Mouse (Mus musculus) urinary bladder, postnatal 36 days (tissue): ENCODE data around the gene Ctnnbl1.
A peak's percentile ranks its signal among the peaks of the same experiment; 100 is the strongest.

Experiments used
- DNase-seq, 2 experiments: peaks; one replicate each; pipeline ENCODE4 v3.0.0; 2022; ENCODE audit warnings: low spot score in 2 of 2, mixed read lengths in 1 of 2

Gene Ctnnbl1

DNA sequence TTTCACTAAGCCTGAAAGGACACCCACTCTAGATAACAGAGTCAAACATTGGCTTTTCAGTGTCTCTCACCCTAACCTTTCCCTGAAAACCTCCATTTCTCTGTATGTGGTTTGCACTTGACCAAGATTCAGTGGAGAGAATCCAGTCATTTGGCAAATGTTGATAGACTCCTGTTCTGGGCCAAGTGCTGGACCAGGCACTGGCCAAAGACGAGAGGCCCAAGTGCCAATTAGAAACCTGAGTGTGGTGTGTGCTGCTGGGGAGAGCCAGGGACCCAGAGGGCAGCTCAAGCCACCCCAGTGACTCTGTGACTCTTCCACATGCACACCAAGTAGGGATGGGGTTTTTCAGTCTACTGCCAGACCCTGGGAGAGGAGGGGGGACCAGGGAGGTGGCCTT lies 136.5 kb downstream of the Ctnnbl1 start:
- no peak for DNase-seq

DNA sequence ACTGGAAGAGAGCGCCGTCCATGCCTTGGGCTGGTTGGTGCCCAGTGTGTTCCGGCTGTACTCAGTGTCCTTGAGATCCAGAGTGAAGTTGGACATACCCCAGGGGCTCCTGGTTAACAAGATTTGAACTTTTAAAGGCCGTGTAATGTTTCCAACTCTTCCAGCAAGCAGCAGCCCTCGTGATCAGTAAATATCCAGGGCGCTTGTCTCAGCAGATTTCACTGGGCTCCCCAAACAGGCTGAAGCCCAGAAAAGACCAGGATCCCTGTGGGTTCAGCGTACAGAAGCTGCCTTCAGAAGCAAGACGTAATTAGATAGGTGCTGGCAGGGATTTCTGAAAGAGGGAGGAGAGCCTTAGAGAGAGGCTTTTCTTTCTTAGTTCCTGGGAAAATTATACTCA lies 137.9 kb downstream of the Ctnnbl1 start:
- DNase-seq: no peak

DNA sequence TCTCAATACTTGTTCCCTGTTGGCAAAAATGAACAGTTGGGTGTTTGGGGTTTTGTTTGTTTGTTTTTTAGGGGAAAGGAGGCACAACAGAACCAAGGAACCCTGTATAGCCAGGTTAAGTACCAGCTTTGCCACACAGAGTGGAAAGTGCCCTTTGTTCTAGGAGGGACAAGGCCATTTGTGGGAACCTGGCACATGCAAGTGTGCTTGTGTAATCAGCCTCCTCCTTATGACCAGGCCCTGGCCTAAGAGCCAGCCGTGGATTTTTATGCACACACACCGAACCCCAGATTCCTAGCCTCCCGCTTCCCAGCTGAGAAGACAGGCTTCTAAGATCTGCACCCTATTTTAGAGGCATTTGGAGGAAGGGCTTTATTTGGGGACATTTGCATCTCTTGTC lies 140.2 kb downstream of the Ctnnbl1 start:
- no peak for DNase-seq

DNA sequence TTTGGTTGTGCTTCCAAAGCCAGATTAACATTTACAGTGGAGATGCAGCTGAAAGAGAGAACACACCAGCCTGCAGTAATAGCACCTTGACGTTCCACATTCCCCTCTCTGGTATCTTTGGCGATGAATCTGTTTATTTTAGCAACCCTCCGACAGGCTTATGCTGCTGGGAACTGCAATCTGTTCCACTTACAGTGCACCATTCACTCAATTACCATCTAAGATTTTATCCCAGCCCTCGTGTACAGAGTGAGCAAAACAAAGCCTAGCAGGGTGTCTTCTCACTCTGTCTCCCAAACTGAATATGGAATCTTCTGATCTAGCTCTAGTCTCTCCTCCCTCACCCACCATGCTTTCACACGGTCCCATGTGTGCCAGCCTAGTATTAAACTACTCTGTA lies 140.8 kb downstream of the Ctnnbl1 start:
- no peak for DNase-seq

DNA sequence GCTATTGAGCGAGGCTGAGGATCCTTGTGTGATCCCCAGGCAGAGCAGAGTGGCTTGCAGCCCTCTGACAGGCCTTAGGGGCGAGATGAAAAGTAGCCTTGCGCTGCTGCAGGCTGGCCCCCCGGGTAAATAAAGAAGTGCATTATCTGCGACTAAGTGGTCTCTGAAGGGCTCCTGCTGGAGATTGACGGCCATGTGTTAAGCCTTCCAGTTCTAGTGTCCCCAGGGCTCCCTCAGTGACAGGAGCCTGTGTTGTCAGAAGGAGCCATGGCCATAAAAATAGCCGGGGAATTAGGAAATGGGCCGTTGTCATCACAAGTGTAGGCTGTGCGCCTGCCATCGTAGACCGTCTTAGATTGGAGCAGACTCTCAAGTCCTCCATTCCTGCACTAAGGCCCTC lies 144.7 kb downstream of the Ctnnbl1 start:
- no peak for DNase-seq

DNA sequence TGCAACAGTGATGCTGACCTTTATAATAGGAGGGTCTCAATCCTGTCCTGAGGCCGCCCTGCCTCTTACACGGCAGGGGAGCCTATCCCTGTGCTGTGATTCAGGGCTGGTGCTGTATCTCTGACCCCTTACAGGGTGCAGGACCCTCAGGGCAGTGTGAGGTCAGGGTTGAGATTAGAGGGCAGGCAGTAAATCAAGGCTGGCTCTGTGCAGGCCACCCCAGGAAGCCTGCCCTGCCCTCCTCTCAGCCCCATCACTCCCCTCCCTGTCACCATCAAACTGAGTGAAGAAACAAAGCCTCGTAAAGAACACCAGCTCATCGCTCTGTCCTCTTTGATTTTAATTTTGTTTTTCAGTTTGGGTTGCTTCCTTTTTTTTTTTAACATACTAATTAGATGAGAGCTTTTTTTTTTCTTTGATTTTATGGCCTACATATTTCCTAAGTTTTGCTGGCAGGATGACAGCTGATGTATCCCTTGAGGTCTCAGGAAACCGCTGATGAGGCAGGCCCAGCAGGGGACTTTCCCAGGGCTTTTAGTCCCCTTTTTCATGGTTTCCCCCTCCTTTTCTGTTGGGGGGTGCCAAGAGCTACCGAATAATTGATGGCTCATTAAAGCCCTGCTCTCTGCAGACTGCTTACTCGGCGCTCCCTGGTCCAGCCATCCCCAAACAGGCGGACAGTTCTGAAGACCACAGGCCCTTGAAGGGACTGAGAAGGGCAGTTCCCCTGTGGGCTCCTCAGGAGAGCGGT lies 150.2 kb downstream of the Ctnnbl1 start:
- no peak for DNase-seq

DNA sequence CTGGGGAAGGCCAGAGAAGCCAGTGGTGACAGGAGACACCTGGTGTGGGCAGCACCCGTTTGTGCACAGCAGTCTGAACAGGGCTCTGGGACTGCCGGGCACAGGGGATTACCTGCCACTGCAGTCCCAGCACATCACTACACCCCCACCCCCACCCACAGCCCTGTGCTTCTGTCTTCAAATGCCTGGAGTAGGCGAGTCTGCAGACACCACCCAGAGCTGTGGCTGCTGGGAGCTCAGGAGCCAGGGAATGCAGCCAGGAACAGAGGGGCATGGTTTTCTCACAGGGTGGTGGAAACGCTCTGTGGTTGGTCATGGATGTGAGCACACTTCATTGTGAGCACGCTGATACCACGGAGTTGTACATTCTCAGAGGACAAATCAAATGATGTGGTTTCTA lies 154.0 kb downstream of the Ctnnbl1 start:
- no peak for DNase-seq

DNA sequence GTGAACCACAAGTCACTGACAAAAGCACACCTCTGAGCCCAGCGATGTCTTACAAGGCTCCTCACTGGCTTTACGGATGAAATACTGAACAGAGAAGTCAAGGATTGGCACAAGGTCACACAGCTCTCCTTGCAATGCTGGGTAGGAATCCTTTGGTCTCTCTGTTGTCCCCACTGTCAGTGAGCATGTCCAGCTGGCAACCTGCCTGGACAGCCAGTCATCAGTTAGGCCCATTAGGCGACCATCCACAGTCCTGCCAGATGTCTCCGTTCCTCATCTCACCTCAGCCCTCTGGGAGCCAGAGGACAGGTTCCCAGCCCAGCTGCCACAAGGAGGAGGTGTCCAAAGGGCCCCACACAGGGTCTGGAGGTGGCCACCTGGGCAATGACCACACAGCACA lies 159.9 kb downstream of the Ctnnbl1 start:
- no peak for DNase-seq

DNA sequence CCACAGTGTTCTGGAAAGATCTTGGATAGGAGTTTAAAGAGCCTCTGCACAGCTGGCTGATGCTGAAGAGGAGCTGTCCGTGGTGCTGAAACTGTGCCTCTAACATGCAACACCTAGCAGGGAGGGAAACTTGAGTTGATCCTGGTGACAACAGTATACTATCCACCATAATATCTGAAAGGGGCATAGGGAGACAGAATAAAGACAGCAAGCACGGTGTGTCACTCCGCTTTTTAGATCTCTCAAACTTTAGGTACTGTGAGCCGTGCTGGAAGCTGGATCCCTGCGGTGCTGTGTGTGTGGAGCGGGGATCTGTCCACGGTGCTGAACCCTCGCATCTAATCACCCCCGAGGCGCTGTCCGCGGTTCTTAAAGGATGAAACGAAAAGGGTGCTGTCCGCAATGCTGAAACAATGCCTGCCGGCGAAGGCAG lies 176.0 kb downstream of the Ctnnbl1 start:
- DNase-seq: peak; percentile 69 to 77

DNA sequence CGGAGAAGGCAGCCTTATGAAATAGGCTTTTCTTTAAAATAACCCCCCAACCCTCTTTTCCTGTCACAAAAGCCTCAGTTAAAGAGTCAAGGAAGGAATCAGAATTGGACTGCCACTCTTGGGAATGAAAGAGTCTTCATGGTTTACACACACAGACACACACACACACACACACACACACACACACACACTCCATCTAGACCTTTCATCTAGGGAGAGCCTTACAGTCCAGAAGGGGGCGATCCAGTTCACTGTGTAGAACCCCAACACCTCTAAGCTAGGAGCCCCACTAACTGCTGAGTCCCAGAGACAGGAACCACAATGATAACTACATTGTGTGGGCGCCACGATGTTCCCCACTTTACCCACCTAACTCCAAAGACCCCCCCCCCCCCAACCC lies 176.5 kb downstream of the Ctnnbl1 start:
- DNase-seq: no peak

DNA sequence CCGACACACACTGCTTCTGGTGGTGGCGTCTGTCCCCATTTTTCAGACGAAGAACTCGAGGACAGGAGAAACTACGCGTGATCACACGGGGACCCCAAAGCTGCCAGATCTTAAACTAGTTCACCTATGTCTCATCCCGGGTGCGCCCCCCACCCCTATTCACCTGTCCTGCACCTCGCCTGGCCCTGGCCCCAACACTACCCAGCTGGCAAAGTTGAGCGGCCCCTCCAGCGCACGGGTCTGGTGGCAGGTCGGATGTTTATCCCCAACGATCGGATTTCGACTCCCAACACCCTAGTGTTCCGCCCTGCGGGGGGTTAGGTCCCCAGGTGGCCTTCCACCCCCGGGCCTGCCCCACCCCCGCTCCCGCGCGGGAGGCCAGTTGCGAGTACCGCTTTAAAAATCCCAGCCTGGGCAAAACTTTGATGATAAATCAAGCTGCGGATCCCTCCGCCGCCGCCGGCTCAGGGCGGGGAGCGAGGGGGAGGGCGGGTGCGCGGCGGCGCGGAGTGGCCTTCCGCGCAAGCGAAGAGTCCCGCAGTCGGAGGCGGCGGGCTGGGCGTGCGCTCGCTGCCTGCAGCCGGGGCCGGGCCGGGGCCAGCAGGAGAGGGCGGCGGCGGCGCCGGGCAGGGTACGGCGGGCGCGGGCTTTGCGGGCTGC lies 177.0 kb downstream of the Ctnnbl1 start, which contains the start of gene Vstm2l:
Gene Vstm2l (plus strand): TSS at position 549 of the 660 bp plus-strand sequence.
- DNase-seq: no peak

DNA sequence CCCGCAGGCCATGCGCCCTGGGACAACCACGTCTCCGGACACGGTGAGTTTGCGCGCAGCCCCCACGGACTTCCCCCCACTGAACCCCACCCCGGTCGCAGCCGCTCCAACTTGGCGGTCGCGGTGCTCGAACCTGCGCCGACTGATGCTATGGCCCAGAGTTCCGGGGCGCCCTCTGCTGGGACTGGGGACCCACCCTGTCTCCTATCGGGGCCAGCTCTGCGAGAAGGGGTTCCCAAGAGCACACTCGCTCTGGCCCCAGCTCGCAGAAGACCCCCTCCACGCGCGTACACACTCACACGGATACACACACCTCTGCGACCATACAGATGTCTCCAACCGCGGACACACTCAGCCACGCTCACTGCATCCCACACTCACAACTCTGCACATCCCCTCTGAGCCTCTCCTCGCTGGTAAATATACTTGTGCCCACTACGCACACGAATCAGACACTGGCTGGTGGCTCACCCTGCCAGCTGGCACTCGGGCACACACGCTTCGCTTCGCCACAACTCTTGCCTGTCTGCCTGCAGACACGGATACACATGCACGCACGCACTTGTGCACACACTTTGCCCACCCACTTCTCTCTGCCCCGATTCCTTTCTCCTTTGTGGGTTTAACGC lies 177.8 kb downstream of the Ctnnbl1 start:
- no peak for DNase-seq

DNA sequence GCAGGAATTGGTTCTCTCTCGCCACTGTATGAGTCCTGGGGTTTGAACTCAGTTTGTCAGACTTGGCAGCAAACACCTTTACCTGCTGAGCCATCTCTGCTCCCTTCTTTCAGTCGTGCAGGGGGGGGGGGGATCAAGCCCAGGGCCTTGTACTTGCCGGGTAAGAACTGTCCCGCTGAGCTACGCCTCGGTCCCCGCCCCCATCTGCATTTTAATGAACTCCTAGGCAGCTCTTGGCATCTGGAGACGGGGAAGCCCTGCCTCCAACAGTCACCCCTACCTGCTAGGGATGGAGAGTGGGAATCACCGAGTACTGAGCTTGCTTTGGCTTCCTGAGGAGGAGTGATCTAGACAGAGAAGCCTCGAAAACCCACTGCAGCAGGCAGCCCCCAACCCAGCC lies 181.3 kb downstream of the Ctnnbl1 start:
- DNase-seq: no peak

DNA sequence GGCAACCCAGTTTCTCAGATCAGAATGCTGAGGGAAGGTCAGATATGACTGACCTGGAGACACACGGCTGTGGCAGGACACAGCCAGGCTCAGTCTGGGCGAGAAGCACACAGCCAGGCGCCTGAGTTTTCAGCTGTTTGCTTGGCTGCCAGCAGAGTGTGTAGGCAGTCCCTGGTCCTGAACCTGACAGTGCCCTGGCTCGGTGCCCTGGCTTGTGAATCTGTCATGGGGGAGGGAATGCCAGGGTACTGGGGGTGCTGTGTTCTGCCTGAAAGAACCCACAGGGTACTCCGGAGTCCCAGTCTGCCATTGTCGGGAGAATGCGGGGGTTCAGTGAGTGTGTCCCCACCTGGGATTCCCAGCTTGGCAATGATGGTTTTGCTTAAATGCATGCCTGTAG lies 184.3 kb downstream of the Ctnnbl1 start:
- no peak for DNase-seq

DNA sequence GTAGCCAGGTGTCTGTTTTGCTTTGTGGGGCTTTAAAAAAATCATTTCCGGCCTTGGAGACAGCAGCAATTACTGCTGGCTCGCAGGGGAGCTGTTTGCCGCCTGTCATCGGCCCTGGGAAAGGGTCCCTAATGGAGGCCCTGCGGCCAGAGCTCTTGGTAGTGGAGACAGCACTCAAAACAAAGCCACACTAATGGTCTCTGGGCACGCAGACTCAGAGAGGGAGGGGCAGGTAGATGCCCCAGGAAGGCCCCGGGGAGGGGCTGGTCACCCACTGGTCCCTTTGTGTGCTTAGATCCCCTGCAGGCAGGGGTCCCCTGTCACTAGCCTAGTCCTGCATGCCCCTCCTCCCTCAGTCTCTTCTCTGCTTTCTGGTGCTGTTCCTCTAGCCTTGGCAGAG lies 186.2 kb downstream of the Ctnnbl1 start:
- DNase-seq: no peak

DNA sequence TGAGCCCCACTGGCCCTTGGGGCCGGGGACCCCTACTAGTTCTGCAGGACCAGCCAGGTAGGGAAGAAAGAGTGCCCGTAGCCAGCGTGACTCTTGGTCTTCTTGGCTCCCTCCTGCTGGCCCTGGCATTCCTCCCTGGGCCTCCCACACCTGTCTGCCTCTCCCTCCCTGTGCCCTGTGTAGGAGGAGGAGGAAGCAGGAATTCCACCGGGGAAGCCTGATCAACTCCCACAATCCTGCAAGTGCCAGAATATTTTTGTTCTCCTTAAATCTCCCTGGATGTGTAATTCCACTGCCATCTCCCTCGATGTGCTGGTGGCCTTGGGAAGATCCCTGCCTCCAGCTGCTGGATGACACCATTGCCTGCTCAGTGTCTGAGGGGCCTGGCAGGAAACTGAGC lies 187.3 kb downstream of the Ctnnbl1 start:
- no peak for DNase-seq

DNA sequence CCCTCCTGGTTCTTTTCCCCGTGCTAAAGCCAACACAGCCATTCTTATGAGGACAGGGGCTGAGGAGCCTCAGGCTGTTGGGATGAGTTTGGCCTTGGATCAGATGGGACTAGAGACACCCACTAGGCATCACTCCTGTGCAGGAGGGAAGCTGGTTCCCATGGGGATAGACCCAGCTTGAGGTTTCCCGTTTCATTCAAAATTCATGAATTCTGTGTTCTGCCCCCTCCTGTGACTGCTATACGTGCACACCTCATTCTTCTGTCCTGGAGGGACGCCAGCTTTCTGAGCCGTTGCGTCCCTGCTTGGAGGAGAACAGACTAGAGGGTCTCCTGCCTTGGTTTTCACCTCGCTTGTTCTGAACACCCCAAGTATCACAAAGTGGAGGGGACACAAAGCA lies 189.3 kb downstream of the Ctnnbl1 start:
- no peak for DNase-seq

DNA sequence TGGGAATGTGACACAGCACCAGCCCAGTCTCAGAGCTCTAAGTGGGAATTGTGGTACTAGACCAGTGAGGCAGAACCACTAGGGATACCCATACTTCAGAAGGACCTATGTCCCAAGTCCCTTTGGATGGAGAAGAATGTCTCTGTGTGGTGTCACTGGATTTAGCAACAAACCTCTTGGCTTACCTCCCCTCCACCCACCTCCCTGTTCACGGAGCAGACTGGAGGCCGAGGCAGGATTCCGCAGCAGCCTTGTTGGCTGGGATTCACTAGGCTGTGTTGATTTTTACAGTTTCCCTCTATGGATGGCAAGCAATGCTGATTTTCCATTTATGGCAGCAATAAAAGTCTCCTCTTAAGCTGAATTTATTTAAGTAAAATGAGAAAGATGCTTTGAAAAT lies 189.7 kb downstream of the Ctnnbl1 start:
- DNase-seq: no peak

DNA sequence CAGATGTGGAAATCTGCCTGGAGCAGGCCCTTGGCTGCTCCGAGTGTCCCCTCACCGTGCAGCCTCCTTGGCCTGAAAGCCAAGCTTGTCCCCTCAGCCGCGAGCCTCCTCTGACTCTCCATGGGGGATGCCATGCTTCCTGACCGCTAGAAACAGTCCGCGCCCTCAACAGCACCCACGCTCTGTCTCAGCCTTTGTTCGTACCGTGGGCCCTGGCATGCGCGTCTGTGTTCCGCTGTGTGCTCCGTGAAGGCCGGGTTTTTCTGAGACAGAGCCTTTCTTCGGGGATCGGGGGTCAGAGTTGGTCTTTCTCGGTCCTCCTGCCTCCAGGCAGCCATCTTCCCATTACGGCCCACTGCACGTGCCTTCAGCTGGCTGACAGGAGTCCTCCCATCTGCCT lies 190.2 kb downstream of the Ctnnbl1 start:
- no peak for DNase-seq

DNA sequence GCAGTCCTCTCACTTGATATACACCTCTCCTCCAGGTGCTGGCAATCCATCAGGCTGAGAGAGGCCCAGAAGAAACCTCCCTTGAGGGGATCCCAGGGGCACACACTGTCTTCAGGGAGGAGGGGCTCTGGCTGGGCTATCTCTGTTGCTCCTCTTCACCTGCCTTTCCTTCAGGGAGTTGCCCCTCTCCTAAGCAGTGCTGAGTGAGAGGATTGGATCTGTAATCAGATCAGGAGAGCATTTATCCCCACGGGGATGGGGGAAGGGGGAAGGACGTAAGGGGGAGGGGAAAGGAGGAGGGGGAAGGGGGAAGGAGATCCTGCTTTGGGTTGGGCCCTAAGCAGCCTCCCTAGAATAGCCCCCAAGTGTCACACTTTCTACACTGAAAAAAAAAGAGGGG lies 190.6 kb downstream of the Ctnnbl1 start:
- no peak for DNase-seq

DNA sequence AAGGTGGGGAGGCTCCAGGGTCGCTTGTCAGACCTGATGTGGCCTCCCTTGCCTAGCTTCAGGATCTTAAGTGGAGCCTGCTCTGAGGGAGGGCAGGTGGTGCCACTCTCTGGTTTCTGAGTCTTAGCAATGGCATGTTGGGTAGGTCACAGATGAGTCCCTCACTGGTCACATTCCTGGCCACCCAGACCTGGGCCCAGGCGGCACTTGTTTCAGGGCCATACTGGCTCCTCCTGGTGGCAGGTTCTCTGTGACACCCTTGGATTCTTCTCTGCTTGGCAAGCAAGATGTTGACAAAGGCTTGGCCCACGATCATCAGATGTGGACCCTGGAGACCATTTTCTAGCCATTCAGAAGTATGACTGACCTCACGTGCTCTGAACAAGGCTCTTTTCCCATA lies 195.5 kb downstream of the Ctnnbl1 start:
- DNase-seq: no peak

DNA sequence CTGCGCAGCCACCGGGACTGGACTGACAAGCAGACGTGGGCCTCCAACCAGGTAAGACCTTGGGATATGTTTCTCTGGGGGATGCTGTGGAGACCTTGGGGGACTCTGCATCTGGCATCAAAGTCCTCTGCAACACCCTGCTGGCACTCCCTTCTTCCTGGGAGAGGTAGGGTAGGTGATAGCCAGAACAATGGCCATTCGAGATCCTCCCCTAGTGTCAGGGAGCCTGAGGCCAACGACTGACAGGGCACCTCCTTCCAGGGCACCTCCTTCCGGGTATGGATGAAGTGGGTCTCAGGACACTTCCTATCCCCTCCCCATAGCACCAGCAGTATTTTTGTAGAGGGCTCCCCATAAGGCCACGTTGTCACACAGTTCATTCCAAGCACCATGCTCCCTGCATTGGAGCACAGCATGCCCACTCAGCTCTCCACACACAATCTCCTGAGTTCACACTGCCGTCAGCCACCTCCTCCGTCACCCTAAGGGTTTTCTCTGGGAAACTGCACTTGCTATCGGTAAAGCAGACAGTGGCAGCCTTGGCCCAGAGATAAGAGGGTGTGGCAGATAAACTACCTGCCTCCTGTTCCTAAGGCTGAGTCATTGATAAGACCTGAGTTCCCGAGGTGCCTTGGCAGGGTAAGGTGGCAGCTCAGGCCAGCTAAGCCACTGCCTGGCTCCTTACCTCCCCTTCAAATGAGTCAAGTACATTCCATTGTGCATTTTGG lies 198.4 kb downstream of the Ctnnbl1 start:
- DNase-seq: no peak
